Mouse (Mus musculus): Measurements from ENCODE around the gene Iqcg. TPM values are rescaled to one million over a fixed set of nuclear protein-coding genes. Genes with fewer than 3 reads are reported as not detected.

Gene Iqcg
- polyA plus RNA-seq (2015; fragmentation: Nextera tagmentation; extraction: Ambion mirVana), result 2.4 TPM in 2 replicates

GRCm38 (mm10) chr16:33056095-33056785 lies at the start of gene Iqcg, which contains the start of gene Rpl35a:
Gene Iqcg, minus strand, starts transcription at chr16:33056218.
Gene Rpl35a, plus strand, starts transcription at chr16:33056453.
- peak; percentile 89 for ATAC-seq (ENCODE audit: insufficient read depth, low FRiP score)
- Histone ChIP-seq H3K27ac (ENCODE audit: low read length) (peak within 1 kb of the TSS; percentile 88), H3K36me3 (ENCODE audit: control insufficient read depth, insufficient read depth, low read length) (peaks cover 10% of the 10 kb centered on the region; the same call in 1 of the 2 replicates), H3K4me3 (replicated peaks; ENCODE audit: low read length) (peak within 1 kb of the TSS; percentile 100), H3K4me2 (ENCODE audit: low read depth, low read length) (peak within 1 kb of the TSS; percentile 79), H3K9me3 (replicated peaks; ENCODE audit: control insufficient read depth, low read length) (no peaks in the 10 kb centered on the region), H3K27me3 (ENCODE audit: control insufficient read depth, insufficient read depth, low read length) (no peaks in the 10 kb centered on the region), H3K4me1 (ENCODE audit: control insufficient read depth, insufficient read depth, low read length) (peaks cover 7% of the 10 kb centered on the region), H3K9ac (ENCODE audit: low read length) (peak within 1 kb of the TSS; percentile 99)
- under 1% methylated on average over 47 of the region's 47 CpGs for WGBS

DNA sequence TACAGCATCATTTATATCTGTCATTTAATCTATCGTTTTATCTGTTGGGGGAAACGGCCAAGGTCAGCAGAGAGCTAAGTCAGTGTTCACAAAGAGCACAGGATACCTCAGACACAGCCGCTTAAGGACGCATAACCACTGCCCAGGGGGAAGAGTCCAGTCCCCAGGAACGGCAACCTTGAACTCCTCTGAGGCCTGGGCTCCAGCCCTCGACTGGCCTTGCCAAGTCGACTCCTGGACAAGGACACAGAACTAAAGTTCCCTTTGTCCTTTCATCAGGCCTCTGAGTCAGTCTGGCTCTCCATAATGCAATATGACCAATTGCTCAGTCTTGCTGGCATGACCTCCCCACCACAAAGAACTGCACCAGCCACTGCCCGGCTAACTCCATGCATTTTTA lies 29.6 kb upstream of the Iqcg start:
- no peak overlapping the region for H3K27ac ChIP-seq (ENCODE audit: low read length)
- H3K4me3 ChIP-seq (replicated peaks; ENCODE audit: low read length), result no peak overlapping the region
- no peak for ATAC-seq (ENCODE audit: insufficient read depth, low FRiP score)
- H3K9me3 ChIP-seq (replicated peaks; ENCODE audit: control insufficient read depth, low read length), result no peaks in the 10 kb centered on the region
- H3K27me3 ChIP-seq (ENCODE audit: control insufficient read depth, insufficient read depth, low read length), result no peaks in the 10 kb centered on the region
- WGBS, result 61% methylated on average over 8 of the region's 8 CpGs
- no peaks in the 10 kb centered on the region for H3K36me3 ChIP-seq (ENCODE audit: control insufficient read depth, insufficient read depth, low read length)
- no peak overlapping the region for H3K4me2 ChIP-seq (ENCODE audit: low read depth, low read length)
- no peak overlapping the region for H3K9ac ChIP-seq (ENCODE audit: low read length)
- H3K4me1 ChIP-seq (ENCODE audit: control insufficient read depth, insufficient read depth, low read length), result no peaks in the 10 kb centered on the region

- Histone ChIP-seq H3K9ac (ENCODE audit: low read length) (no peak overlapping the region), H3K4me2 (ENCODE audit: low read depth, low read length) (no peak overlapping the region), H3K36me3 (ENCODE audit: control insufficient read depth, insufficient read depth, low read length) (no peaks in the 10 kb centered on the region), H3K27me3 (ENCODE audit: control insufficient read depth, insufficient read depth, low read length) (no peaks in the 10 kb centered on the region), H3K27ac (ENCODE audit: low read length) (no peak overlapping the region), H3K9me3 (replicated peaks; ENCODE audit: control insufficient read depth, low read length) (no peaks in the 10 kb centered on the region), H3K4me3 (replicated peaks; ENCODE audit: low read length) (no peak overlapping the region), H3K4me1 (ENCODE audit: control insufficient read depth, insufficient read depth, low read length) (no peaks in the 10 kb centered on the region)
- WGBS, result 84% methylated on average over 2 of the region's 2 CpGs
- no peak for ATAC-seq (ENCODE audit: insufficient read depth, low FRiP score)
Observed at GRCm38 (mm10) chr16:33083996-33084395, 28.0 kb upstream of the Iqcg start.

DNA sequence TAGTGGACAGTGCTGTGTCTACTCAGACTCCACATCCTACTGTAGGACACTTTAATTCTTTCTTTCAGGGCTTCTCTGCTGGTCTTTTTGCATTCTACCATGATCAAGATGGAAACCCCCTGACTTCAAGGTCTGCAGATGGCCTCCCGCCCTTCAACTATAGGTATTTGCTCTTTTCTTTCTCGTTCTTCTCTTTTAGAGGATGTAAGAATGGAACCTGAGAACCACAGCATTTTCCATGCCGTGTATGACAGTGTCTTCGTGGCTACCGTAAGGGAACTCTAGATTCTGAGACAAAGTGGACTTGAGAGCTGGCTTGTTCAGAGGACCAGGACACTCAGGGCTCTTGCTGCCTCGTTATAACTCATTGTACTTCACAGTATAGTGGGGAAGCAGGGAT lies 26.9 kb upstream of the Iqcg start:
- no peaks in the 10 kb centered on the region for H3K4me1 ChIP-seq (ENCODE audit: control insufficient read depth, insufficient read depth, low read length)
- WGBS, result 89% methylated on average over 6 of the region's 6 CpGs
- ATAC-seq (ENCODE audit: insufficient read depth, low FRiP score), result no peak

GRCm38 (mm10) chr16:33080063-33080462 lies 24.0 kb upstream of the Iqcg start:
- Histone ChIP-seq H3K9ac (ENCODE audit: low read length) (no peak overlapping the region), H3K4me3 (replicated peaks; ENCODE audit: low read length) (no peak overlapping the region), H3K9me3 (replicated peaks; ENCODE audit: control insufficient read depth, low read length) (no peaks in the 10 kb centered on the region), H3K27ac (ENCODE audit: low read length) (no peak overlapping the region), H3K4me2 (ENCODE audit: low read depth, low read length) (no peak overlapping the region), H3K27me3 (ENCODE audit: control insufficient read depth, insufficient read depth, low read length) (no peaks in the 10 kb centered on the region), H3K4me1 (ENCODE audit: control insufficient read depth, insufficient read depth, low read length) (no peaks in the 10 kb centered on the region), H3K36me3 (ENCODE audit: control insufficient read depth, insufficient read depth, low read length) (no peaks in the 10 kb centered on the region)
- 86% methylated on average over 7 of the region's 7 CpGs for WGBS
- ATAC-seq (ENCODE audit: insufficient read depth, low FRiP score), result no peak

More for the DNA sequence above, 26.9 kb upstream of the Iqcg start:
- no peaks in the 10 kb centered on the region for H3K27me3 ChIP-seq (ENCODE audit: control insufficient read depth, insufficient read depth, low read length)
- no peak overlapping the region for H3K4me2 ChIP-seq (ENCODE audit: low read depth, low read length)
- H3K4me3 ChIP-seq (replicated peaks; ENCODE audit: low read length), result no peak overlapping the region
- H3K9me3 ChIP-seq (replicated peaks; ENCODE audit: control insufficient read depth, low read length), result no peaks in the 10 kb centered on the region
- H3K36me3 ChIP-seq (ENCODE audit: control insufficient read depth, insufficient read depth, low read length), result no peaks in the 10 kb centered on the region
- H3K27ac ChIP-seq (ENCODE audit: low read length), result no peak overlapping the region
- no peak overlapping the region; the same call in 1 of the 2 replicates for H3K9ac ChIP-seq (ENCODE audit: low read length)

DNA sequence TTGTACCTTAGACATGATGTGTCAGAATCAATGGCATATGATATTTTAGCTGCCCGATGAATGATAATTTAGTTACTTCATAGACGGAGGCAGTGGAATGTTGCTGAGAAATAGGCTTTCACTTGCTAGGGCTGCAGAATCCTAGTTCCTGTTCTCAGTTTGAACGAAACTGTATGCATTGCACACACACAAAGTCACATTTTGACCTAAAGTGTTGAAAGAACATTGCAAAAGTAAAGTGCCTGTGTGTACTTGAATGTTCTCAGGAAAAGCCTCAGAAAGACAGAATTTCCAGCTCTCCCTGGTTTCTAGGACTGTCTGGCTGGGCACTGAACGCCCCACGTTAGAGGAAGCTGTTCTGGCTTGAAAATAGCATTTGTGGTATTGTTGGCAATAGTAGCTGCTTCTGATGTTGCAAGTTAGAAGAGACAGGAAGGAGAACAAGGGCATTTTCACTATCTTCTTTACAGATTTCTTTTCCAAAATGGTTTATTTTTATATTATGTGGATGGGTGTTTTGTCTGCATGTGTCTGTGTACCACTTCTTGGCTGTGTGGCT lies 21.1 kb upstream of the Iqcg start:
- Histone ChIP-seq H3K27me3 (ENCODE audit: control insufficient read depth, insufficient read depth, low read length) (no peaks in the 10 kb centered on the region), H3K9ac (ENCODE audit: low read length) (no peak overlapping the region), H3K4me2 (ENCODE audit: low read depth, low read length) (no peak overlapping the region), H3K4me1 (ENCODE audit: control insufficient read depth, insufficient read depth, low read length) (no peaks in the 10 kb centered on the region), H3K36me3 (ENCODE audit: control insufficient read depth, insufficient read depth, low read length) (no peaks in the 10 kb centered on the region), H3K27ac (ENCODE audit: low read length) (no peak overlapping the region), H3K4me3 (replicated peaks; ENCODE audit: low read length) (no peak overlapping the region), H3K9me3 (replicated peaks; ENCODE audit: control insufficient read depth, low read length) (no peaks in the 10 kb centered on the region)
- no peak for ATAC-seq (ENCODE audit: insufficient read depth, low FRiP score)
- 79% methylated on average over 5 of the region's 5 CpGs for WGBS

- H3K9me3 ChIP-seq (replicated peaks; ENCODE audit: control insufficient read depth, low read length), result no peaks in the 10 kb centered on the region
- H3K27ac ChIP-seq (ENCODE audit: low read length), result no peak overlapping the region
- ATAC-seq (ENCODE audit: insufficient read depth, low FRiP score), result no peak
- no peaks in the 10 kb centered on the region for H3K36me3 ChIP-seq (ENCODE audit: control insufficient read depth, insufficient read depth, low read length)
- H3K4me1 ChIP-seq (ENCODE audit: control insufficient read depth, insufficient read depth, low read length), result no peaks in the 10 kb centered on the region
- WGBS, result 47% methylated on average over 6 of the region's 6 CpGs
- H3K4me2 ChIP-seq (ENCODE audit: low read depth, low read length), result no peak overlapping the region
- H3K9ac ChIP-seq (ENCODE audit: low read length), result no peak overlapping the region
- no peaks in the 10 kb centered on the region for H3K27me3 ChIP-seq (ENCODE audit: control insufficient read depth, insufficient read depth, low read length)
- no peak overlapping the region for H3K4me3 ChIP-seq (replicated peaks; ENCODE audit: low read length)
Observed at GRCm38 (mm10) chr16:33076078-33076477, 20.1 kb upstream of the Iqcg start.

DNA sequence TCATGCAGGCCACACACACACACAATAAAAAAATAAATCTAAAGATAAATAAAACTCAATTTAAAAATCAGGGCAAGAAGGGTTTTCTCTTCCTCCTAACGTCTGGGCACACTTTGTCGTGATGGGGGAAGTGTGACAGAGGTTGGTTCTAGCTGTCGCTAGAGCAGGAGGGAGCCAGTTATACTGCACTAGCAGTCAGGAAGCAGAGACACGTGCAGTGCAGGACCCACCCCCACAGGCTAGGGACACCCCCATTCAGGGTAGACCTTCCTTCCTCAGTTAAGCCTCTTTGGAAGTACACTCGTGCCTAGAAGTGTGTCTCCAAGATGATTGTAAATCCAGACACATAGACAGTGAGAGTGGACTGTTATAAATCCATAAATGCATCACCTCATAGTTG lies 18.9 kb upstream of the Iqcg start:
- H3K27ac ChIP-seq (ENCODE audit: low read length), result no peak overlapping the region
- H3K4me2 ChIP-seq (ENCODE audit: low read depth, low read length), result no peak overlapping the region
- 75% methylated on average over 5 of the region's 5 CpGs for WGBS
- no peaks in the 10 kb centered on the region for H3K27me3 ChIP-seq (ENCODE audit: control insufficient read depth, insufficient read depth, low read length)
- no peak overlapping the region for H3K9ac ChIP-seq (ENCODE audit: low read length)
- ATAC-seq (ENCODE audit: insufficient read depth, low FRiP score), result no peak
- H3K36me3 ChIP-seq (ENCODE audit: control insufficient read depth, insufficient read depth, low read length), result no peaks in the 10 kb centered on the region
- no peak overlapping the region for H3K4me3 ChIP-seq (replicated peaks; ENCODE audit: low read length)
- no peaks in the 10 kb centered on the region for H3K4me1 ChIP-seq (ENCODE audit: control insufficient read depth, insufficient read depth, low read length)
- H3K9me3 ChIP-seq (replicated peaks; ENCODE audit: control insufficient read depth, low read length), result no peaks in the 10 kb centered on the region

DNA sequence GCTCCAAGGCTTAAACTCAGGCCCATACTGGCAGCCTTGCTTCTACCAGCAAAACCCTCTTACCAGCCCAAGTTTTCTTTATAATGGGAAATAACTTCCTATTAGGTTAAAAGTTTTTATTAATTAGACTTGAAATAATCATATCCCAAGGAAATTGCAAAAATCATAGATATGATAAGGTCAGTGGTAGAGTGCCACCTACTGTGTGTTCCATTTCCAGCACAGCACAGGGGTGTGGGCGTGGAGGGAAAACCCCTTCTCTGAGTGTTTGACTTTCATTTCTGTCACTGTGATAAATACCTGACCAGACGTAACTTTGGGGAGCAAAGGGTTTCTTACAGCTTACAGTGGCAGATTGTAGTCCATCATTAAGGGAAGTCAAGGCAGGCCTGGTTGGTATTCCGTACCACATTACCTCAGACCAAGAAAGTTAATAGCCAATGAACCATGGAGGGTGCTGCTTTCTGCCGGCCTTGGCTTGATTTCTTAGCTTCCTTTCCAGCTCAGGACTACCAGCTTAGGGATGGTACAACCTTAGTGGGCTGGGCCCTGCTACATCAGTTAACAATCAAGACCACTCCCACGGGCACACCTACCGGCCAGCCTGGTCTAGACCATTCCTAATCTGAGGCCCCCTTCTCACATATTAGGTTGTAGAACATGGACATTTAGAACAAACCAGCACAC lies 17.0 kb upstream of the Iqcg start:
- Histone ChIP-seq H3K4me2 (ENCODE audit: low read depth, low read length) (no peak overlapping the region), H3K9me3 (replicated peaks; ENCODE audit: control insufficient read depth, low read length) (no peaks in the 10 kb centered on the region), H3K4me1 (ENCODE audit: control insufficient read depth, insufficient read depth, low read length) (no peaks in the 10 kb centered on the region), H3K27me3 (ENCODE audit: control insufficient read depth, insufficient read depth, low read length) (no peaks in the 10 kb centered on the region), H3K4me3 (replicated peaks; ENCODE audit: low read length) (no peak overlapping the region), H3K36me3 (ENCODE audit: control insufficient read depth, insufficient read depth, low read length) (no peaks in the 10 kb centered on the region), H3K9ac (ENCODE audit: low read length) (no peak overlapping the region), H3K27ac (ENCODE audit: low read length) (no peak overlapping the region)
- WGBS, result 81% methylated on average over 6 of the region's 6 CpGs
- ATAC-seq (ENCODE audit: insufficient read depth, low FRiP score), result no peak

Measured in stomach, embryonic 16.5 days (tissue).